Mouse (Mus musculus): ENCODE measurements around the gene Oxnad1. TPM values are rescaled to one million over a fixed set of nuclear protein-coding genes. Genes with fewer than 3 reads are reported as not detected.
"Not testable (repeated sequence)": the region's sequence is repeated elsewhere in the genome, so short reads cannot be mapped to it uniquely, and the experiment has no call there.

Oxnad1 gene
- polyA plus RNA-seq, 1 experiment = 36.4 TPM

- Histone ChIP-seq H3K4me3 (ENCODE audit: low read depth, low read length) (no peak overlapping the region), H3K36me3 (ENCODE audit: control insufficient read depth, insufficient read depth, low read length, poor library complexity, severe bottlenecking) (no peaks in the 10 kb centered on the region), H3K27me3 (ENCODE audit: control insufficient read depth, insufficient read depth, low read length, poor library complexity, severe bottlenecking) (no peaks in the 10 kb centered on the region), H3K9ac (ENCODE audit: low read depth, poor library complexity, severe bottlenecking) (no peak overlapping the region), H3K4me1 (ENCODE audit: control insufficient read depth, insufficient read depth, low read length) (peaks cover 2% of the 10 kb centered on the region), H3K9me3 (replicated peaks; ENCODE audit: control insufficient read depth, insufficient read depth, low read length, poor library complexity, severe bottlenecking) (no peaks in the 10 kb centered on the region), H3K27ac (ENCODE audit: insufficient read depth, low read length) (peak overlapping the region; percentile 97)
- TF ChIP-seq CTCF (IDR thresholded peaks at IDR 0.05; ENCODE audit: low read depth, low read length) (no peak), EP300 (IDR thresholded peaks at IDR 0.05; ENCODE audit: insufficient read depth, low read depth, low read length) (peak; percentile 96)
Measured at GRCm38 (mm10) chr14:32124261-32124660, 39.1 kb downstream of the Oxnad1 start.

GRCm38 (mm10) chr14:32125256-32125655 lies 40.1 kb downstream of the Oxnad1 start:
- H3K4me1 ChIP-seq (ENCODE audit: control insufficient read depth, insufficient read depth, low read length); H3K36me3 ChIP-seq (ENCODE audit: control insufficient read depth, insufficient read depth, low read length, poor library complexity, severe bottlenecking); H3K4me3 ChIP-seq (ENCODE audit: low read depth, low read length); H3K9ac ChIP-seq (ENCODE audit: low read depth, poor library complexity, severe bottlenecking); H3K27me3 ChIP-seq (ENCODE audit: control insufficient read depth, insufficient read depth, low read length, poor library complexity, severe bottlenecking); H3K9me3 ChIP-seq (replicated peaks; ENCODE audit: control insufficient read depth, insufficient read depth, low read length, poor library complexity, severe bottlenecking): not testable (repeated sequence)
- H3K27ac ChIP-seq (ENCODE audit: insufficient read depth, low read length) = peak overlapping the region; percentile 97
- TF ChIP-seq EP300 (IDR thresholded peaks at IDR 0.05; ENCODE audit: insufficient read depth, low read depth, low read length) = 0 out of 2 replicates have a peak, but pooled peaks have one; percentile 10

- no peak overlapping the region for H3K4me3 ChIP-seq (ENCODE audit: low read depth, low read length)
- no peak overlapping the region for H3K27ac ChIP-seq (ENCODE audit: insufficient read depth, low read length)
- TF ChIP-seq CTCF (IDR thresholded peaks at IDR 0.05; ENCODE audit: low read depth, low read length) = no peak
- no peak for TF ChIP-seq EP300 (IDR thresholded peaks at IDR 0.05; ENCODE audit: insufficient read depth, low read depth, low read length)
- TF ChIP-seq POLR2A (IDR thresholded peaks at IDR 0.05; ENCODE audit: insufficient read depth, low read length) = no peak
- no peaks in the 10 kb centered on the region for H3K4me1 ChIP-seq (ENCODE audit: control insufficient read depth, insufficient read depth, low read length)
- H3K27me3 ChIP-seq (ENCODE audit: control insufficient read depth, insufficient read depth, low read length, poor library complexity, severe bottlenecking) = no peaks in the 10 kb centered on the region
- H3K9me3 ChIP-seq (replicated peaks; ENCODE audit: control insufficient read depth, insufficient read depth, low read length, poor library complexity, severe bottlenecking) = no peaks in the 10 kb centered on the region
- H3K36me3 ChIP-seq (ENCODE audit: control insufficient read depth, insufficient read depth, low read length, poor library complexity, severe bottlenecking) = no peaks in the 10 kb centered on the region
- no peak overlapping the region for H3K9ac ChIP-seq (ENCODE audit: low read depth, poor library complexity, severe bottlenecking)
Measured at GRCm38 (mm10) chr14:32128409-32128808, 43.2 kb downstream of the Oxnad1 start.

GRCm38 (mm10) chr14:32131836-32132235 lies 46.7 kb downstream of the Oxnad1 start:
- no peak for TF ChIP-seq CTCF (IDR thresholded peaks at IDR 0.05; ENCODE audit: low read depth, low read length)
- TF ChIP-seq POLR2A (IDR thresholded peaks at IDR 0.05; ENCODE audit: insufficient read depth, low read length) = no peak
- no peak for TF ChIP-seq EP300 (IDR thresholded peaks at IDR 0.05; ENCODE audit: insufficient read depth, low read depth, low read length)
- peaks cover 3% of the 10 kb centered on the region for H3K4me1 ChIP-seq (ENCODE audit: control insufficient read depth, insufficient read depth, low read length)
- no peak overlapping the region for H3K9ac ChIP-seq (ENCODE audit: low read depth, poor library complexity, severe bottlenecking)
- no peaks in the 10 kb centered on the region for H3K27me3 ChIP-seq (ENCODE audit: control insufficient read depth, insufficient read depth, low read length, poor library complexity, severe bottlenecking)
- no peak overlapping the region for H3K4me3 ChIP-seq (ENCODE audit: low read depth, low read length)
- H3K27ac ChIP-seq (ENCODE audit: insufficient read depth, low read length) = no peak overlapping the region
- no peaks in the 10 kb centered on the region for H3K9me3 ChIP-seq (replicated peaks; ENCODE audit: control insufficient read depth, insufficient read depth, low read length, poor library complexity, severe bottlenecking)
- no peaks in the 10 kb centered on the region for H3K36me3 ChIP-seq (ENCODE audit: control insufficient read depth, insufficient read depth, low read length, poor library complexity, severe bottlenecking)

GRCm38 (mm10) chr14:32134293-32134692 lies 49.1 kb downstream of the Oxnad1 start:
- Histone ChIP-seq H3K4me3 (ENCODE audit: low read depth, low read length) (no peak overlapping the region), H3K27ac (ENCODE audit: insufficient read depth, low read length) (peak overlapping the region; percentile 46; the same call in 1 of the 2 replicates), H3K36me3 (ENCODE audit: control insufficient read depth, insufficient read depth, low read length, poor library complexity, severe bottlenecking) (no peaks in the 10 kb centered on the region), H3K27me3 (ENCODE audit: control insufficient read depth, insufficient read depth, low read length, poor library complexity, severe bottlenecking) (no peaks in the 10 kb centered on the region), H3K9me3 (replicated peaks; ENCODE audit: control insufficient read depth, insufficient read depth, low read length, poor library complexity, severe bottlenecking) (no peaks in the 10 kb centered on the region), H3K4me1 (ENCODE audit: control insufficient read depth, insufficient read depth, low read length) (peaks cover 3% of the 10 kb centered on the region), H3K9ac (ENCODE audit: low read depth, poor library complexity, severe bottlenecking) (no peak overlapping the region)
- TF ChIP-seq EP300 (IDR thresholded peaks at IDR 0.05; ENCODE audit: insufficient read depth, low read depth, low read length) (no peak), POLR2A (IDR thresholded peaks at IDR 0.05; ENCODE audit: insufficient read depth, low read length) (no peak), CTCF (IDR thresholded peaks at IDR 0.05; ENCODE audit: low read depth, low read length) (no peak)

GRCm38 (mm10) chr14:32136467-32136866 lies 51.3 kb downstream of the Oxnad1 start:
- H3K4me1 ChIP-seq (ENCODE audit: control insufficient read depth, insufficient read depth, low read length); H3K9me3 ChIP-seq (replicated peaks; ENCODE audit: control insufficient read depth, insufficient read depth, low read length, poor library complexity, severe bottlenecking); H3K36me3 ChIP-seq (ENCODE audit: control insufficient read depth, insufficient read depth, low read length, poor library complexity, severe bottlenecking); H3K9ac ChIP-seq (ENCODE audit: low read depth, poor library complexity, severe bottlenecking); H3K27ac ChIP-seq (ENCODE audit: insufficient read depth, low read length); H3K27me3 ChIP-seq (ENCODE audit: control insufficient read depth, insufficient read depth, low read length, poor library complexity, severe bottlenecking); H3K4me3 ChIP-seq (ENCODE audit: low read depth, low read length): not testable (repeated sequence)

Measured in ES-Bruce4 (cell line).